Mouse (Mus musculus) gastrocnemius, adult 8-10 months (tissue): ENCODE data around the gene Cc2d2a. TPM values are rescaled to one million over a fixed set of nuclear protein-coding genes. Genes with fewer than 3 reads are reported as not detected.

Experiments used
- DNase-seq, 2 experiments: peaks; one replicate each; pipeline ENCODE4 v3.0.0; 2022; ENCODE audit warnings: low spot score in 2 of 2
- total RNA-seq, 4 experiments: library from RNA; stranded (reverse); gene quantifications; 2 replicates each; pipeline ENCODE4 v1.2.4; 2022

The Cc2d2a gene
- total RNA-seq, 4 experiments from 2014 or later = 3.5 to 5.2 (median 3.8) TPM

DNA sequence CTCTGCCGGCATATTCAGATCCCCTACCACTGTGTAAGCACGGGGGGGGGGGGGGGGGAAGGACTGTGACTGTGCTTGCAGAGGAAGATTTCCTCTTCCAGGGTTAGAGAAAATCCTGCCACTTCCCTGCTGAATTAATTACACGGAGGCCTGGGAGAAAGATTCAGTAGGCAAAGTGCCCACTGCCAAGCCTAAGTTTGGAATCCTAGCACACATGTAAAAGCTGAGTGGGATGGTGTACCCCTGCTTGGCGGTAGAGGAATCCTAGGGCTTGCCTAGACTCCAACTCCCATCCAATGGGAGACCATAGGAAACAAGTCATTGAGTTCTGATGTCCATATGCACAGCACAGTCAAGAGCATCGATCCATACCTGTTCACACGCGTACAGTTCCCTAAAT is 61.7 kb downstream of the Cc2d2a start:
- DNase-seq = no peak

DNA sequence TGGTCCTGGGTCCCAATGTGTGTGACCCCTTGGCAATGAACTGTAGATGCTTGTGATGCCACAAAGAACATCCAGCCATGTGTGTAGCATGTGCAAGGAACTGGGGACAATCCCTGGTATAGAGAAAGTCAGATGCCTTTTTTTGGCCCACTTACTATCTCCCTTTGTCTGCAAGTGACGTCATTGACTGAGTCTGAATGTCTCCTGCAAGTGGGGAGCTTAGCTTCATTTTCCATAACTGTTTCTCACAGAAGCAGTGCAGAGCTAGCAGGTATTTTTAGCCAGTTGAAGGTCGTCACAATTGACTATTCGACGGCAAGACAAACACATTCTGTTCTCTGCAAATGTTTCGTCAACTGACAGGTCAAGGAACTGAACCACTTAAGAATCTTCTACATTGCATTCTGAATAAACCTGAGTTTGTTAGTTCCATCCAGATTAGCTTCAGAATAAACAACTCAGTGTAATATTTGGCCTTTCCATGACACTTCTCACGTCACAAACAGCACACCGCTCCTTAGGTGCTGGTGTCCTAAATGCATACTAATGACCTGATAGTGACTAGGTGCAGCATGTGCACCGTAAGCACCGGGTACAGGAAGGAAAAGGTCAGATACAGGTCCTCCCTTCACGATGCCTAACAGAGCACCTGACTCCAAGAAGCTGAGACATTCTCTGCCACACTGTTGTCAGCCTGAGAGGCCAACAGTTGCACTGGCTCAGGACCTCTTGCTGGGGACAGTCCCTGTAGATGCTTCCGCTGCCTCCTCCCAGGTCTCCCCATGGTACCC is 66.4 kb downstream of the Cc2d2a start:
- no peak for DNase-seq

DNA sequence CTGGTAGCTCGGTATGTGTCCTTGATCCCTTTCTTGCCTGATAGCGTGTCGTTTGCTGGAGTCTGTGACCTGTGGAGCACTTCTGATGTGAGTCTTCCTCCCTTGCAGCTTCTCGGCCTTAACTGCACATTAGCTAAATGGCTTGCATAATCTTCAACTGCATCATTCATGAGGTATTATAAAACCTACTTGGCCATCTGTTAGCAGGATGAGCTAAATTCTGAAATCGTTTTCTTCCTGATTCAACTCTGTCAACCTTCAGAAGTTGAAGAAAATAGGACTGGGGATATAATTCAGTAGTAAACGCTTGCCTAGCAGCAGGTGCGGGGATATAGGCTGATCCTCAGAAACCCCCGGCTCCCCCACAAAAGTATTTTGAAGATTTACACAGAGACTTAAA is 70.2 kb downstream of the Cc2d2a start:
- DNase-seq = no peak

DNA sequence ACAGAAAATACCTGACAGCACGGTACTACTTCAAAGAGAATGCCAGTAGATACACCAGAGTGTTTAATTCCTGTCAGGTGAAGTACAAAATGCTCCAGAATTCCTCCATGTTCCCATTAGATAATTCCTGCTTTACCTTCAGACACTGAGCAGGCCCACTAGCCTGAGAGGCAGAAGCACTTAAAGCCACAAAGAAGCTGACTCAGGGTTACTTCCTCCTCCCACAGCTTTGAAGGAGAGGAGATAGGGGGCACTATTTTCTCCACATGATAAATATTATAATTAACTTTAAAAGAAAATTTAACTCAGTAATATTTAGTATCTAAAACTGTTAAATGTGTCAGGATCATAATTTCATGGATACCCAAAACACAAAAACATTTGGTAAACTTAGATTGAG is 82.0 kb downstream of the Cc2d2a start:
- DNase-seq = no peak

DNA sequence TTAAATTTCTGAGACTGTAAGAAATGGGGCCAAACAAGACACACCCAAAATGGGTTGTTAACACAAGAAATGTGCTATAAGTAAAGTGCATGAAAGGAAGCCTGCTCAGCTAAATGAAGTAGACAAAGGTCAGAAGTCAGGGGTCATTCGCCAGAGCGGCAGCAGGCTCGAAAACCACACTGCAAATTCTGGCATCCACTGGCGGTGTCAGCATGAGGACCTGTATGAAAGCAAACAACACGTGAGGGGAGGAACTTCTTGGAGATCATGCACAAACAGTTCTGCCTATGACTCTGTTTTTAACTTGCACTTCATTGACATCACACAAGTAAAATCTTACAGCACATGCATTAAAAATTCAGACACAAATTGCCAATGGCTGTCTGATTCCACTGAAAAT is 83.0 kb downstream of the Cc2d2a start:
- no peak for DNase-seq

DNA sequence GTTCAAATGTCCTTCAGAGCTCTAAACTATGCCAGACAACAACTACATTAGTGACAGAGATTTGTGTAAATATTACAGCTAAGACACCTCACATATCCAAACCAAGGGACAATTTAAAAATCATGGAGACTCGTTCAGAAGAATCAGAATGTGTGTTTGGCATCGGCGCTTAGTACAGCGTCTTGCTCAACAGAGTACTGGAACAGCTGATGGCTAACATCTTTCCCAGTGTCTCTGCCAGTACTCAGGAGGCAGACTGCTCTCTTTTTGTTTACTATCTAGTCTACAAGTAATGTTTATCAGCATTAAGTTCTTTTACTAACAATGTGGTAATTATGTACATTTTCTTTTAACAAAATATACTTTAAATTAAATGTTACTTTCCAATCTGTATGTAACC is 85.9 kb downstream of the Cc2d2a start:
- no peak for DNase-seq

DNA sequence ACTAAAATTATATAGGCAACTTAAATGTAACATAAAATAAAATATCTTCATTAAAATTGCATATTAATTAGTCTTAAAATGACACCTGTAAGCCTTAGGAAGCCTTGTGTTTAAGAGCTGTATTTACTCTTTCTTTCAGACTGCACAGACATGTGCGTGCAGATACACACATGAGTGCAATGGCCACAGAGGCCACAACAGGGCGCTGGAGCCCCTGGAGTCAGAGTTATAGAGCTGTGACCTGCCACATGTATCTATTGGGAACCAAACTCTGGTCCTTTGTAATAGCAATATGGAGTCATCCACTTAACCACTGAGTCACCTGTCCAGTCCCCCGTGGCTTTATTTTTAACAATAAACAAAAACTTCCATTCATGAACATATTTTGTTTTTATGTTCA is 86.9 kb downstream of the Cc2d2a start:
- no peak for DNase-seq

DNA sequence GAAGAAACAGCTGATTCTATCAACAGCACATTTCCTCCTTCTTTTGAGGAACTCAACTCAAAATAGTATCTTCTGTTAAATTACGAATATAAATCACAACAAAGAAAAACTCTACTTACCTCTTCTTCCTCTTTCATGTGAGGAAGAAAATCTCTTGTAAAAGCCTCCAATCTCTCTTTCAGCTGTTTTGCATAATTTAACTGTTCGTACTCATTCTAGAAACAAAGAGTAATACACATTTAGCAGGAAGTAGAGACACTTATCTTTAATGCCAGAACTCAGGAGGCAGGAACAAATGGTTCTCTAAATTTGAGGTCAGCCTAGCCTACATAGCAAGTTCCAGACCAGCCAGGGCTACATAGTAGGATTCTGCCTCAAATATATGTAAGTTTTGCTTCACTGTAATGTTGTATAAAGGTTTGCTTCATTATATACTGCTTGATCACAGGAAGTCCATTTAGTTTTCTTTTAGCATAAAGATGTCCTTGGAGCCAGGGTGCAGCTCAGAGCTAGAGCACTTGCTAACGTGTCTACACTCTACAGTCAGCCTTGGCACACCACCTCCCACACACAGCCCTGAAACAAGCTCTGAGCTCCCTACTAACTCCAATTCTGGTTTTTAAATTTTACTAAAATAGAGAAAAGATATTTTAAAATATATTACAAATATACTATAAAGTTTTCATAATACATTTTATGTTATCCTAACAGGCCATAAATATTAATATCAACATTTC is 108.6 kb downstream of the Cc2d2a start:
- DNase-seq = no peak

DNA sequence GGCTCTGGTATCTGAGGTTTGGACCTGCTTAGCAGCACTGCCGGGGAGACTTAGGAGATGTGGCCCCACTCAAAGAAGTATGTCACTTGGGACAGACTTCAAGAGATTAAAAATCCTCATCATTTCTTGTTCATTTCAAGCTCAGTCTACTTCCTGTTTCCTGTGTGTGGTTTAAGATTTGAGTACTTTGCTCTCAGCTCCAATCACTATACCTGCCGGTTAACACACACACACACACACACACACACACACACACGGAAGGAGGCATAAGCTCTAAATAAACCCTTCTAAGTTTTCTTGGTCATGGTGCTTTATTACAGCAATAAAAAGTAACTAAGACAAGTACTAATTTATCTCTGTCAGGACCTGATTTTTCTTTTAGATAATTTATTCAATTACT is 109.4 kb downstream of the Cc2d2a start:
- no peak for DNase-seq

DNA sequence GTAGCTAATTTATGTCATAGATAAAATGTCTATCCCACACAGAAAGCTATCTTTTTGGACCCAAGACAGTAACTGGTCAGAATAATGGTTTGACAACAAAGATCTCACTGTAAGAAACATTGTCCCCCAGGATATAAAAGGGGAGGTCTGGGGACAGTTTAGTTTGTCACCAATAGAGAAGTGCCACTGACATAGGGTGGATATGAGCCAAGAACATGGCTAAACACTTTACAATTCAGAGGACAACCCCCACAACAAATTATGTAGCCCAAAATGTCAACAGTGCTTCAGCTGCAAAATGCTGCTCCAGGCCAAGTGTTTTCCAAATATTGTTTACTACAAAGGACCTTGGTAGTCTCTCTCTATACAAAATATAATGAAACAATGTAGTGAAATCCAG is 114.3 kb downstream of the Cc2d2a start:
- no peak for DNase-seq

DNA sequence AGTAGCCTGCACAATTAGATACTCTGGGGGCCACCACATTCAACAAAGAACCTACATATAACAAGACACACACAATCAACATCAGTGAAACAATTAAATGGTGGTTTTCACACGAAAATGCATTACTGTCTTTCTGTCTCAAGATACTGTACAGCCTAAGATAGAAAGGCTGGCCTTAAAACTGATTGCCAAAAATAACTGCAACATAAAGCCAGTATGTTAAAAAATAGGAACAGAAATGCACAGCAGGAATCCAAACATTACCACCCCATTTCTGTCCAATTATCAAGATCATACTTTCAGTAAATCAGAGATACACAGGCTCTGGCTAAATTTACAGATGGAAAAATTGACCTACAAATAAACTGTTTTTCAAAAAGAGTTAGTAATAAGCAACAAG is 114.8 kb downstream of the Cc2d2a start:
- no peak for DNase-seq

DNA sequence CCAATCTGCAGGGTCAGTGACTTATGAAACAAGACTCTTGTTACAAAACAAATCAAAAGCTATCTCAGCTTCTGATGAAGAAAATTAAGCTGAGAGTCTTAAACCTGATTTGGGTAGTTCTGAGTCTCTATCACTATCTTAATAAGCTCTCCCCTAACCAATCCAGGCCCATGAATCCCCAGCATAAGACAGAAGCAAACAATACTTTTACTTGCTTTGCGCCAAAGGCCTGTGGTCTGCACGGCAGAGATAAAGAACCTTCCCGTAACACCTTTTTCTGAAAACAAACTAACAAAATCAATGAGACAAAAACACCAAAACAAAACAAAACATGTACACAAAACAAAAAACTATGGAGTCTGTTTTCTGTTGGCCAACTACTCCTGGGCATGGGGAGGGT is 116.4 kb downstream of the Cc2d2a start:
- no peak for DNase-seq

DNA sequence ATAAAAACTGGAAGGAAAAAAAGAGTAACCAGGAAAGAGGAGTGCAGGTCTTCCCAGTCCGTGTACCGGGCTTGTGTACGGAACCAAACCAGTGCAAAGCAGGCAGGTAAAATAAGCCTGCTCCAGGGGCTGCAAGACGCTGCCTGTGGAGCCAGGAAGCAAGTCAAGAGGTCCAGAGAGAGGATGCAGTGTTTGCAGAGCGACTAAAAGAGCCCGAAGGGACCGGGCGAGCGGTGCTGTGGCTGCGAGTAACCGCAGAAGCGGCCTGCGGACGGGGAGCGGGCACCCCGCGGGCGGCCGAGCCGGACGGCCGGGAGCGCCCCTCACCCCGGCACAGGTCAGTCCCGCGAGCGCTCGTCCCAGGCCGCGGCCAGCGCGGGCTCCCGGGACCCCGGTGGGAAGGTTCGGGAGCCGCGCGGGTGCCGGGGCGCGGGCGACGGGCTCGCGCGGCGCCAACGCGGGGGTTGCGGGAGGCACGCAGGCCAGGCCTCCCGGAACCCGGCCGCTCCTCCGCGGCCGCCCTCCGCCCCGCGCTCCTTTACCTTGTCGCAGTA is 119.4 kb downstream of the Cc2d2a start:
- DNase-seq = peak; percentile 10 to 16

DNA sequence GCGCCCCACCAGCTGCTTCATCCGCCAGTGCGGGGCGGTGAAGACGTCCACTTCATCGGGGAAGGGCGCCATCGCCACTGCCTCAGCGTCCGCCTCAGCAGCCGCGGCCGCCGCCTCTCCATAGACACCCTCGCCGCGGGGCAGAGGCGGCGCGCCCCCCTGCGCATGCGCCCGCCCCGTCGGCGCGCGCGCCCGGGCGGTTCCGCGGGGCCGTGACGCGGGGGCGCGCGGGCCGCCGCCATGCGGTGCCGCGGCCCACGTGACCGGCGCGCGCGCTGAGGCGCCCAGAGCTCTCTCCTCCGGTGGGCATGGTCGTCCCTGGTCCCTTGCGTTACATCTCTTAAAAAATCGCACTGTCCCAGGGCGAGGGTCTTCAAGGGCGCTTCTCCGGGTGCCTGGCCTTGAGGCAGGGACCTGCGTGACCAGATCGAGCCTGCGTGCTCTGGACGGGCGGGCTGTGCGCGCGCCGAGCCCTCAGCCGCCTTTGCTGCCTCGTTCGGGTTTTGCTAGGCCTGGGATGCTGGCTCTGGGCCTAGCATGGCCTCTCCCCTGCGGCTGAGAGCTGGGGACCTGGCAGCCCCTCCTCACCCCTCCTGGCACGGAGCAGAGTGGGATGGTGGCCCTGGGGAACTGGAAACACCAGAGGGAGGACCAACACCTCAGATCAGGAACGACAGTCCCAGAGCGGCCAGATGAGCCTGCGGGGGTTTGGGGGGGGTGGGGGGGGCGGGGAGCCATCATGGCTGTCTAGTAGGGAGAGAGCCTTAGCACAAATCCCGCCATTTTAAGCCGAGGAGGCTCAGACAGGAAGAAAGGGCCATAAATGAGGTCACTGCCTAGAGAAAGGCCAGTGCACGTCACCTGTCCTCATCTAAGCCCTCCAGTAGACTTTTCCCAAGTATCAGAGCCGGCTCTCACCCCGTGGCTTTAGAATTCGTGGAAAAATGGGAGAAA is 120.1 kb downstream of the Cc2d2a start:
- peak; percentile 52 to 70 for DNase-seq

DNA sequence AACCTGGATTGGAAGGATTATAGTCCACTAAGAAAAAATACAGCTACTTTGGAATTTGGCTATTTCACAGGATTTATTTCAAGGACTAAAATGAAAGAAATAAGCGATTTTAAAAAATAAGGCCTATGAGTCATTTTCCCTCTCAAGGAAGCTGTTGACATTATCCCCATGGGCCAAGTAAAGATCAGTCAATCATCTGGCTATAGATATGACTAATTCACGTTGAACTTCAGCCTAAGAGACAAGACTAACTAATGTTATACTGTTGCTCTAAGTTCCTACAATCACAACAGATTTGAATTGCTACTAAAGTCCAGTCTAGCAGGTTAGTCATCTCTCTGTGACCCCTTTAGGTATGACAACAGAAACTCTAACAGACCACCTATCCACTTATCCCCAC is 121.8 kb downstream of the Cc2d2a start:
- no peak for DNase-seq

DNA sequence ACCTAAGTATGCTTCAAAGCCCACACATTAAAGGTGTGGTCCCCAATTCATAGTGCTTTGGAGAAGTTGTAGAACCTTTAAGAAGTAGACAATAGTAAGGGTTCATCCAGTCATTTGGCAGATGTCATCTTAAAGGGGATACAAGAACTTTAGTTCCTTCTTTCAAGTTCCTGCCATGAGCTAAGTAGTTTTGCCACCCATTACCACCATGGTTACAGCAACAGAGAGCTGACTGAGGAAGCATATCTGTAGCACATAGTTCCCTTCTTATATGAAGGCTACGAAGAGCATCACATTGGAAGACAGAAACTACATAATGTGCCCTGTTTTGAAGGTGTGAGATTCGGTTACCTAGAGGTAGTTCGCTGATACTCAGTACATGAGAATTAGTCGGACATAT is 124.5 kb downstream of the Cc2d2a start:
- no peak for DNase-seq

DNA sequence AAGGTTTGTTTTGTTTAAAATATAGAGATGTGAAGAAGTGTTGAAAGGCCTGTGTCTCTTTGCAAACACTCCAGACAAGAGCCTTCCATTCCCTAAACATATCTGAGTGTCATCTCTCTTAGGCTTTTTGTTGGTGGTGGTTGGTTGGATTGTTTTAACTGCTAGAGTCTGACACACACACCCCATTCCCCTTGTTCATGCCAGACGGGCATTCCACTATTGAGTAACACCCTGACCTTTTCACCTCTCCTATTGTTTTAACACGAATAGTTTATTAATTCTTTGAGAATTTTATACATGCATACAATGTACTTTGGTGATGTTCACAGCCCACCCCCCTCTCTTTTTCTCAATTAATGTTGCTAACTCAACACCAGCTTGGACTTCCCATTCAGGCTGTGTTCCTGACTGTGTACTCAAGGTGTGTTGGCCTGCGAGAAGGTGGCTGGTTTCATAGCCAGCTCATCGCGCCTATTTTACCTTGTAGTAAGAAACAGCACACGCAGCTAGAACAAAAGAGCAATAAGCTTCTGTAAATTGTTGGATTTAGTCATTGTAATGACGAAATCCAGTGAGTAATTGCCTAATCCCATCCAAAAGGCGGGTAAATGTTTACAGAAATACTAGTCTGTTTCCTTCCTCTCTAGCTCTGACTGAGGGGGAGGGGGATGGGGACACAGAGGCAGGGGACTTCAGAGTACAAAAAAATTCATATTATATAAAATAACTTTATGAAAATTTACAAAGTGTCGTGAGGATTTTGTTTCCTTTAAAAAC is 126.0 kb downstream of the Cc2d2a start:
- DNase-seq = no peak
